Mouse (Mus musculus): ENCODE measurements around the gene Cenps. TPM values are rescaled to one million over a fixed set of nuclear protein-coding genes. Genes with fewer than 3 reads are reported as not detected.

Gene Cenps
- 0.98 TPM for polyA plus RNA-seq (2017; shearing (Covaris generic))

DNA sequence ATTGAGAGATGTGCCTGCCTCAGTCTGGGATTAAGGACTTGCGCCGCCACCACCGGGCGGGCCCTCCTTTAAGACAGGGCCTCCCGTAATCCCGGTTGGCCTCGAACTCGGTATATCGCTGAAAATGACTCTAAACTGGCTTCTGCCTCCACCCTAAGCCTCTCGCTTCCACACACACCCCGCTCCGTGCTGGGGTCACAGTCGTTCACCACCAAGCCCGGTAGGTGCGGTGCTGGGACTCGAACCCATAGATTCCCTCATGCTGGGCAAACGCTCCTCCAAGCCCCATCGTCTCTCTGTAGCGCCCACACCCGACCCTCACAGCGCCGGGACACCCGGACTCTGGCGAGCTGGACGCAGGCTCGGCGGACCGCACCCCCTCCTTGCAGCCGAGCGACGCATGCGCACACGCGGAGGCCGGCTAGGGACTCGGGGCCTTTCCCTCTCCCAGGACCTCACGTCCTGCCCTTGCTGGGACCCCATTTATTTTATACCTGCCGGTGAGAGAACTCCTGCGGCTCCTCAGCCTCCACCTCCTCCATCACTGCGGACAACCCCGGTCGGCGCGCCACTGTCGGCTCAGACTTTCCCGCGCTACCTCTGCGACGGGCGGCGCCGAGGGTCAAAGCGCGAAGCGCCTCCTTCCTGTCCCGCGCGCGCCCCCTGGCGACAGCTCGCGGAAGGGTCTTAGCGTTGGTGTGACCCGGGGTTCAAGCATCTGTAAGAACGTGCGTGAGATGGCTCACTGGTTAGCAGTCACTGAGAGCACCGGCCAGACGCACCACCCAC, at the start of gene Cenps:
Gene Cenps (minus strand): TSS at position 648 of the 789 bp plus-strand sequence.

DNA sequence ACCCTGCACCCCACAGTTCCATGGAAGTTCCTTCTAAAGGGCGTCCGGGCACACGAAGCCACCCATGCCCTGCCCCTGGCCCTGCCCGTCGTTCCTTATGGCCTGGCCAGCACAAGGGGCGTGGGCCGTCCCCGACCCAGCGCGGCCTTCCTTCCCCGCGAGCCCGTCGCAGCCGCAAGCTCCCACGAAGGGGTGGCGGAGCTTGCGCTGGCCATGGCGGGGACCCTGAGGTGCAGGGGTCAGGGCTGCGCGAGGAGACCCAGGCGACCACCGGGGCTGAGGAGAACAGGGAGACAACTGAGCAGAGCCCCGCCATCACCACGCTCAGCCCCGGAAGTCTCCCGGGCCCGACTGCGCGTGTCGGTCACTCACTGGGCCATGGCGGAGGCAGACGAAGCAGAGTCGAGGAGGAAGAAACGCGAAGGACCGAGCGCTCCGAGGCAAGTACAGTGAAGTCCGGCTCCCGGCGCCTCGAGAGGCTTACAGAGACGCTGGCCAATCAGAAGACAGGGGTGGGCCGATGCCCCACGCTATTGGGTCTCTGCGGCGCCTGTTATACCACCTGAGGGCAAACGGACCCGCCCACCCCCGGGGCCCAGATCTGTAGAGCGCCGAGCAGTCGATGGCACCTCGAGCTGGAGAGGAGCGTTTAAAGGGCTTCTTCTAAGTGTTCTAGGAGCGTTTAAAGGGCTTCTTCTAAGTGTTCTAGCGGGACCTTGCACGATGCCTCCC, 29.0 kb upstream of the Cenps start, which contains the start of gene Pgd:
Gene Pgd (minus strand): TSS at position 557 of the 732 bp plus-strand sequence.

DNA sequence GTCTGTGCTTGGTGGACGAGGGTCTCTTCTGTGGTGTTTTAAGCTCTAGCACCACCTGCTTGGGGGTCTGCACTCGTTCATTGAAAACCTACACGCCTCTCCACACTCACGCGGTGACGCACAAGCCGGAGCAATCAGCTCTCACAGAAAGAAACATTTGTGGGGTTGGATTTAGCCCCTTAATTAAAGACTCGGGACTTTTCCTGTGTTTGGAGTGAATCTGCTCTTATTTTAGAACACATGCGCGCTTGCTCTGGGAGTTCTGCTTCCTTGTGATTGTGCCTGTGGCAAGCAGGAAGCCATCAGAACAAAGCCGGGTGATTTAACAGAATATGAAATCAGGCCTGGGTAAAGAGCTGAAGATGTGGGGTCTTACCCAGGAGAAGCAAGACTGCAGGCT, 10.8 kb downstream of the Cenps start, which contains the start of gene Cort:
Gene Cort (minus strand): TSS at position 101 of the 400 bp plus-strand sequence.

DNA sequence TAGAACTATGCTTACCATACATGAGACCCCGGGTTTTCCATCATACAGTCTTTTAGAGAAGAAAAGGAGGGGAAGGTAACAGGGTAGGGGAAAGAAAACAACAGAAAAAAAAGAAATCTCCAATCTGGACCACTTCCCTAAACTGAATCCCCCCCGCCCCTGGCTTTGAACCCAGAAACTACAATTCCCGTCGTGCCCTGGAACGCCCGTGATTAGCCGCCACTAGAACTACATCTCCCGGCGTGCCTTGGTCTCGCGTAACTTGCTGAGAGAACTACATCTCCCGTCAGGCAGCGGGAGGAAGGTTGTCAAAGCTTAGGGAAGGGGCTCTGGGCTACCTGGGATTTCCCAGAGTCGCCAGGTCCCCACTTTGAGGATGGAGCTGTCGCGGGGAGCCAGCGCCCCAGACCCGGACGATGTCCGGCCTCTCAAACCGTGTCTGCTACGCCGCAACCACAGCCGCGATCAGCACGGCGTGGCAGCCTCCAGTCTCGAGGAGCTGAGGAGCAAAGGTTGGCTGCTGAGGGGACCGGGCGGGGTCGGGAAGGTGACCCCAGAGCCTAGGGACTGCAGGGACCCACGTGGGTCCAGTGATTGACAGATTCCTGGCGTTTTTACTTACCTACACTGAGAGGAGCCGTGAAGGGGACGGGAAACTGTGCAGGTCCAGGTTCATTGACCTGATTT, 33.4 kb downstream of the Cenps start, which contains the start of gene Dffa:
Gene Dffa (plus strand): TSS at position 272 of the 687 bp plus-strand sequence.

DNA sequence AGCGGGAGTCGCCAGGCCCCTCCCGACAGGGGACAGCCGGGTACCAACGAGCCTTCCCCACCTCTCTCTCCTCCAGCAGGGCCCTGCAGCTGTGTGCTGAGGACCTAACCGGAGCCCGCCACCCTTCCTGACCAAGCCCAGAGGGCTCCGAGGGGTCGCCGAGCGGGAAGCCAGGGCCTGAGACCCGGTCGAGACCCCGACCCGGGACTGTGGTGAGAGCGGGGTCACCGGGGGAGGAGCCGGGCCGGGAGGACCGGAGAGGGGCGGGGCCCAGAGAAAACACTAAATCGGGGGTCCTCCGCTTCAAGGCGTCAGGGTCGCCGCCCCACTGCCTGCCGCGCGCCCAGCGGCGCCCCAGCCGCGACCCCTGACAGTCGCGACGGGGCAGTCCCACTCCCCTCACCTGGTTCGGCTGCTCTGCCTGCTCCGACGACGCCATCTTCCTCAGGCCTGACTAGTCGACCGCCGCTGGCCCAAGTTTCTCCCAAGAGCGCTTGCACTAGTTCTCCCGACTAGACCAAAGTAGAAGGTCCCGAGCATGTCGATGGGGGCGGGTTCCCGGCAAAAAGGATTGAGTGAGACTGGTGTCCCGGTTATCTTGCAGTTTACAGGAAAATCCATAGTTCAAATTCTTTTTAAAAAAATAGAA, 37.9 kb downstream of the Cenps start, which contains the start of gene Pex14:
Gene Pex14 (minus strand): TSS at position 508 of the 649 bp plus-strand sequence.

Other genes starting within 250 kb of the Cenps start
- gene Pex14, start 37.8 kb downstream of the Cenps start, polyA plus RNA-seq (2017; shearing (Covaris generic)) = 32.0 TPM
- gene Dffa, start 33.5 kb downstream of the Cenps start, polyA plus RNA-seq (2017; shearing (Covaris generic)) = 26.9 TPM
- gene Cort, start 10.9 kb downstream of the Cenps start, polyA plus RNA-seq (2017; shearing (Covaris generic)) = not detected
- 49.2 TPM for gene Pgd, start 29.1 kb upstream of the Cenps start, polyA plus RNA-seq (2017; shearing (Covaris generic))
- 89.5 TPM for gene Kif1b, start 170.1 kb upstream of the Cenps start, polyA plus RNA-seq (2017; shearing (Covaris generic))

Data from naive thymus-derived CD4-positive, alpha-beta T cell, adult 5 months (primary cell).